Mouse (Mus musculus): ENCODE measurements around the gene Tor4a. TPM values are rescaled to one million over a fixed set of nuclear protein-coding genes. Genes with fewer than 3 reads are reported as not detected.

The Tor4a gene
- polyA plus RNA-seq, 1 experiment from 2014 or later = 13.1 TPM

- no peak overlapping the region for H3K9ac ChIP-seq (ENCODE audit: low read length)
- 54% methylated on average over 4 of the region's 4 CpGs for WGBS
- no peaks in the 10 kb centered on the region for H3K4me1 ChIP-seq (replicated peaks; ENCODE audit: control insufficient read depth, insufficient read depth)
- no peak for TF ChIP-seq EP300 (optimal IDR thresholded peaks at IDR 0.05)
- TF ChIP-seq CTCF (IDR thresholded peaks at IDR 0.05; ENCODE audit: low read depth) = no peak
- H3K27me3 ChIP-seq (ENCODE audit: control insufficient read depth, insufficient read depth, low read length) = no peaks in the 10 kb centered on the region; the same call in 1 of the 2 replicates
- no peak overlapping the region for H3K4me2 ChIP-seq (replicated peaks; ENCODE audit: low read depth)
- H3K4me3 ChIP-seq (ENCODE audit: low read depth, low read length) = no peak overlapping the region
- no peaks in the 10 kb centered on the region for H3K36me3 ChIP-seq (ENCODE audit: control insufficient read depth, insufficient read depth, low read length)
- DNase-seq (ENCODE audit: low spot score) = no peak
- peak overlapping the region; percentile 63 for H3K27ac ChIP-seq (replicated peaks)
- H3K9me3 ChIP-seq (ENCODE audit: control insufficient read depth, low read length) = no peaks in the 10 kb centered on the region
- no peak for ATAC-seq (ENCODE audit: low FRiP score, low TSS enrichment)
These were observed 19.6 kb downstream of the Tor4a start for GRCm38 (mm10) chr2:25177076-25177475.

GRCm38 (mm10) chr2:25176573-25176972, 20.1 kb downstream of the Tor4a start:
- H3K4me1 ChIP-seq (replicated peaks; ENCODE audit: control insufficient read depth, insufficient read depth) = no peaks in the 10 kb centered on the region
- H3K9ac ChIP-seq (ENCODE audit: low read length) = no peak overlapping the region
- no peaks in the 10 kb centered on the region; the same call in 1 of the 2 replicates for H3K27me3 ChIP-seq (ENCODE audit: control insufficient read depth, insufficient read depth, low read length)
- H3K36me3 ChIP-seq (ENCODE audit: control insufficient read depth, insufficient read depth, low read length) = no peaks in the 10 kb centered on the region
- no peak for TF ChIP-seq EP300 (optimal IDR thresholded peaks at IDR 0.05)
- no peak for TF ChIP-seq CTCF (IDR thresholded peaks at IDR 0.05; ENCODE audit: low read depth)
- ATAC-seq (ENCODE audit: low FRiP score, low TSS enrichment) = no peak
- no peak overlapping the region for H3K4me2 ChIP-seq (replicated peaks; ENCODE audit: low read depth)
- no peak for DNase-seq (ENCODE audit: low spot score)
- no peak overlapping the region for H3K4me3 ChIP-seq (ENCODE audit: low read depth, low read length)
- no peaks in the 10 kb centered on the region for H3K9me3 ChIP-seq (ENCODE audit: control insufficient read depth, low read length)
- WGBS = 53% methylated on average over 6 of the region's 6 CpGs
- H3K27ac ChIP-seq (replicated peaks) = peak overlapping the region; percentile 63

GRCm38 (mm10) chr2:25175690-25176078, 21.0 kb downstream of the Tor4a start:
- DNase-seq (ENCODE audit: low spot score) (no peak), ATAC-seq (ENCODE audit: low FRiP score, low TSS enrichment) (no peak)
- no peak for TF ChIP-seq EP300 (optimal IDR thresholded peaks at IDR 0.05)
- no peak for TF ChIP-seq CTCF (IDR thresholded peaks at IDR 0.05; ENCODE audit: low read depth)
- 0 out of 2 replicates have a peak overlapping the region, but pooled peaks have one; percentile 2 for H3K27ac ChIP-seq (replicated peaks)
- H3K4me3 ChIP-seq (ENCODE audit: low read depth, low read length) = no peak overlapping the region
- no peak overlapping the region for H3K4me2 ChIP-seq (replicated peaks; ENCODE audit: low read depth)
- no peaks in the 10 kb centered on the region for H3K4me1 ChIP-seq (replicated peaks; ENCODE audit: control insufficient read depth, insufficient read depth)
- H3K36me3 ChIP-seq (ENCODE audit: control insufficient read depth, insufficient read depth, low read length) = no peaks in the 10 kb centered on the region
- H3K9me3 ChIP-seq (ENCODE audit: control insufficient read depth, low read length) = no peaks in the 10 kb centered on the region
- WGBS = 83% methylated on average over 4 of the region's 4 CpGs
- H3K9ac ChIP-seq (ENCODE audit: low read length) = no peak overlapping the region
- H3K27me3 ChIP-seq (ENCODE audit: control insufficient read depth, insufficient read depth, low read length) = no peaks in the 10 kb centered on the region; the same call in 1 of the 2 replicates

GRCm38 (mm10) chr2:25174866-25175689, 21.6 kb downstream of the Tor4a start:
- H3K4me3 ChIP-seq (ENCODE audit: low read depth, low read length) = no peak overlapping the region
- no peak for ATAC-seq (ENCODE audit: low FRiP score, low TSS enrichment)
- no peak overlapping the region for H3K4me2 ChIP-seq (replicated peaks; ENCODE audit: low read depth)
- no peak overlapping the region for H3K27ac ChIP-seq (replicated peaks)
- no peak overlapping the region for H3K9ac ChIP-seq (ENCODE audit: low read length)
- no peaks in the 10 kb centered on the region for H3K4me1 ChIP-seq (replicated peaks; ENCODE audit: control insufficient read depth, insufficient read depth)
- no peaks in the 10 kb centered on the region for H3K36me3 ChIP-seq (ENCODE audit: control insufficient read depth, insufficient read depth, low read length)
- 46% methylated on average over 7 of the region's 7 CpGs for WGBS
- TF ChIP-seq EP300 (optimal IDR thresholded peaks at IDR 0.05) = no peak
- H3K27me3 ChIP-seq (ENCODE audit: control insufficient read depth, insufficient read depth, low read length) = no peaks in the 10 kb centered on the region; the same call in 1 of the 2 replicates
- H3K9me3 ChIP-seq (ENCODE audit: control insufficient read depth, low read length) = no peaks in the 10 kb centered on the region
- DNase-seq (ENCODE audit: low spot score) = no peak

- no peaks in the 10 kb centered on the region for H3K36me3 ChIP-seq (ENCODE audit: control insufficient read depth, insufficient read depth, low read length)
- no peaks in the 10 kb centered on the region for H3K9me3 ChIP-seq (ENCODE audit: control insufficient read depth, low read length)
- no peak for ATAC-seq (ENCODE audit: low FRiP score, low TSS enrichment)
- DNase-seq (ENCODE audit: low spot score) = no peak
- no peaks in the 10 kb centered on the region; the same call in 1 of the 2 replicates for H3K27me3 ChIP-seq (ENCODE audit: control insufficient read depth, insufficient read depth, low read length)
- no peak overlapping the region for H3K4me2 ChIP-seq (replicated peaks; ENCODE audit: low read depth)
- no peak overlapping the region for H3K27ac ChIP-seq (replicated peaks)
- 89% methylated on average over 4 of the region's 4 CpGs for WGBS
- no peak for TF ChIP-seq EP300 (optimal IDR thresholded peaks at IDR 0.05)
- no peak for TF ChIP-seq CTCF (IDR thresholded peaks at IDR 0.05; ENCODE audit: low read depth)
- H3K4me1 ChIP-seq (replicated peaks; ENCODE audit: control insufficient read depth, insufficient read depth) = no peaks in the 10 kb centered on the region
- H3K9ac ChIP-seq (ENCODE audit: low read length) = no peak overlapping the region
- H3K4me3 ChIP-seq (ENCODE audit: low read depth, low read length) = no peak overlapping the region
These were observed 22.9 kb downstream of the Tor4a start for GRCm38 (mm10) chr2:25173821-25174220.

- Histone ChIP-seq H3K27ac (replicated peaks) (peak overlapping the region; percentile 75), H3K9ac (ENCODE audit: low read length) (no peak overlapping the region), H3K4me1 (replicated peaks; ENCODE audit: control insufficient read depth, insufficient read depth) (peaks cover 2% of the 10 kb centered on the region), H3K4me2 (replicated peaks; ENCODE audit: low read depth) (0 out of 2 replicates have a peak overlapping the region, but pooled peaks have one; percentile 27), H3K4me3 (ENCODE audit: low read depth, low read length) (no peak overlapping the region), H3K9me3 (ENCODE audit: control insufficient read depth, low read length) (no peaks in the 10 kb centered on the region), H3K27me3 (ENCODE audit: control insufficient read depth, insufficient read depth, low read length) (no peaks in the 10 kb centered on the region), H3K36me3 (ENCODE audit: control insufficient read depth, insufficient read depth, low read length) (no peaks in the 10 kb centered on the region)
- TF ChIP-seq CTCF (IDR thresholded peaks at IDR 0.05; ENCODE audit: low read depth) (no peak; the same call in 1 of the 2 replicates), EP300 (optimal IDR thresholded peaks at IDR 0.05) (peak; percentile 85)
- DNase-seq (ENCODE audit: low spot score) (peak; percentile 92), ATAC-seq (ENCODE audit: low FRiP score, low TSS enrichment) (peak; percentile 88)
- WGBS = 41% methylated on average over 8 of the region's 8 CpGs
These were observed 24.1 kb downstream of the Tor4a start for GRCm38 (mm10) chr2:25172629-25173028.
